Mouse (Mus musculus) embryonic stem cell, embryonic (primary cell): ENCODE measurements around the gene Ppm1h.

ENCODE experiments used
- CTCF ChIA-PET, 4 experiments: fragments of 300-600 bp in 2 of 4; fragments of 350-600 bp in 2 of 4; sonication (Branson Sonifier 250); formaldehyde crosslinking; loops; one replicate each; lab custom pipeline; 2022; ENCODE audit warnings: inconsistent platforms in 2 of 4; lab: Charles Lee
- POLR2A ChIA-PET, 4 experiments: fragments of 300-600 bp in 2 of 4; fragments of 350-600 bp in 2 of 4; sonication (Branson Sonifier 250); formaldehyde crosslinking; loops; one replicate each; lab custom pipeline; 2022; ENCODE audit warnings: antibody characterized with exemption in 4 of 4, inconsistent platforms in 1 of 4; lab: Charles Lee

Ppm1h gene

DNA sequence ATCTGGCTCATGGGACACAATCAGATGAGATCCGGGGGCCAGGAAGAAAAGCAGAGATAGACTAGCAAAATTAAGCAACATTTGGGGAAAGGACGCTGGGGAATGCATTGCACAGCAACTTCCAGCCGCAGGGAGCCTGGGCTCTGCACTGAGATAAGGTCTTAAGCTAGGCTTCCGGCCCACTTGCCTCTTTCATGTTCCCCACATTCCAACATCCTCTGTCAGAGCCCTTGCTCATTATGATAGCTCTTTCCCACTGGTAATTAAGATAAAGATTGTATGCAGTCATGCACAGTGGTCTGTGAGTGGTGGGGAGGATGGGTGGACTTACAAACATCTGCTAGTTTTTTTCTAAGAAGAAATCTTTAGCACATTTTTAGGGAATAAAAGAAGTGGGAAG, 176.6 kb downstream of the Ppm1h start:
- ChIA-PET POLR2A (interaction anchor here in 2 of 4 experiments (1.2 to 1.8 kb wide), 2 partner anchors 15 to 39 kb away, joined by 3 to 4 read pairs; no protein-coding TSS in a partner anchor), CTCF (interaction anchor here in 2 of 4 experiments (0.5 to 1.2 kb wide), 2 partner anchors 15 to 147 kb away, joined by 3 to 4 read pairs; no protein-coding TSS in a partner anchor)

- CTCF ChIA-PET: interaction anchor here in 1 of 4 experiments (1.2 kb wide), 1 partner anchor 14 kb away, joined by 3 read pairs; no protein-coding TSS in a partner anchor
These were observed 177.6 kb downstream of the Ppm1h start for GRCm38 (mm10) chr10:122856040-122856764.

DNA sequence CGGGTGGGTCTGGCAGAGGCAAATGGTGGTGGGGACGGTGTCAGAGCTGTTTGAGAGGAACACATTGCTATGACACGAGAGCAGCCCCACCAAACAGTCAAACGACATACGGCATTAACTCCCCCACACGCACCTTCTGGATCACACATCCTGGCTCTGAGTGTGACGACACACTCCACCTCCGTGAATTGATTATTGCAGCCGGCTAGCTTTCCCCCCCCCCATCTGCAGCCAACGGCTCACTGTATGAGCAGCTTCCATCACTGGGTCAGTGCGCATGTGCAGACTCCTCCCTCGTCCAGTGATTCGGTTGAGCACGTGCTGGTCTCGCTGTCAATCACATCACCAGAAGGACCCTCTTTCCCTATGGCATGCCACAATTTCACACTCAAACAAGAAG, 178.6 kb downstream of the Ppm1h start:
- ChIA-PET POLR2A (no interaction called here), CTCF (no interaction called here)

More at GRCm38 (mm10) chr10:122856040-122856764, 177.6 kb downstream of the Ppm1h start:
- POLR2A ChIA-PET: interaction anchor here in 2 of 4 experiments (0.5 to 1.8 kb wide), 3 partner anchors 8 to 38 kb away, joined by 3 to 4 read pairs (median 3); no protein-coding TSS in a partner anchor

DNA sequence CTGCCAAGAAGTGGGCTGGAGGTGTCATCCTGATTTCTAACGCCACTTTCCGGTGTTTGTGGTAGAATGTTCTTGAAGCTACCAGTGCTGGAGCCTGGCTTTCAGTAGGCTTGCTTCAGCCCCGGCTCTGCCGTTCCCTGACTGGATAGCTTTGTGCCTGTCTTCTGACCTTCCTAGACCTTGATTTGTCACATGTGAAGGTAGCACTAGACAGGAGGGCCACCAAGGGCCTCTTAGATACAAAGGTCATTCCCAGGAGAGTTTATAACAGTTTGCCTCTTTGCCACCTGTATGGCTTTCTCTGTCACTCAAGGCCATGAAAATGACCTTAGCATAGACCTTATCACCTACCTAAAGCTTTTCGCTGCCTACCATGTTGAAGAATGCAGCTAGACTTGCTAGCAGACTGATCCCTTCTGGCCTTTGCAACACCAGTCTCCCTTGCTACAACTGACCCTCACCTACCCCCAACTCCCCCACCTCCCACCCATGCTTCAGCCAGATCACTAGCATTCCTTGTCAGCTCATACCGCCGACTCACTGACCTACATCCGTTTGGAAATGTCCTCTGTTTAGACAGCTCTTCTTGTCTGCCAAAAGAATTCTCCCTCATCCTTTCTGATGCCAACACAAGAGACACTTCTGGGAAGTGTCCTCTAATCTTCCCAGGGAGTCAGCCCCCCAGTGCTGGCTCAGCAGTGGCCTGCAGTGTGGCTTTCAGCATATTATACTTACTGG, 180.5 kb downstream of the Ppm1h start:
- POLR2A ChIA-PET: interaction anchor here in 1 of 4 experiments (0.6 to 1.5 kb wide), 2 partner anchors 28 to 127 kb away, joined by 3 to 4 read pairs; no protein-coding TSS in a partner anchor
- CTCF ChIA-PET: interaction anchor here in 1 of 4 experiments (0.5 kb wide), 1 partner anchor 315 kb away, joined by 12 read pairs; no protein-coding TSS in a partner anchor

DNA sequence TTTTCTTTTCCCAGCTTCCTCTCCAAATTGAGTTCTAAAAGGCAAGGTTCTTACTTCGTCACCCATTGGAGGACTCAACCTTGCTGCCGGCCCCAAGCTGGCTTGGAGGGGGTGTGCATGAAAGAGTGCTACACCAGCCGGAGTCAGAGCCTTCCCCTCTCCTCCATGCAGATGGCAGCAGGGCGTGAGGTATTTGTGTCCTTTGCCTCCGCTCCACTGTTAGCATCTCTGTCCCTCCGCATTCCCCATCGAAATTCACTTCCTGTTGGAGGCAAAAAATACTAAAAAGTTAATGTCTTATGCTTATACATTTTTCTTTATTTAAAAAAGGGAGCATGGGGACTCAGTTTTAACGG, 181.1 kb downstream of the Ppm1h start:
- POLR2A ChIA-PET: interaction anchor here in 2 of 4 experiments (0.6 to 1.5 kb wide), 3 partner anchors 28 to 126 kb away, joined by 3 to 4 read pairs (median 3); no protein-coding TSS in a partner anchor
- CTCF ChIA-PET: interaction anchor here in 2 of 4 experiments (0.5 to 0.6 kb wide), 2 partner anchors 52 to 315 kb away, joined by 4 to 12 read pairs; no protein-coding TSS in a partner anchor

DNA sequence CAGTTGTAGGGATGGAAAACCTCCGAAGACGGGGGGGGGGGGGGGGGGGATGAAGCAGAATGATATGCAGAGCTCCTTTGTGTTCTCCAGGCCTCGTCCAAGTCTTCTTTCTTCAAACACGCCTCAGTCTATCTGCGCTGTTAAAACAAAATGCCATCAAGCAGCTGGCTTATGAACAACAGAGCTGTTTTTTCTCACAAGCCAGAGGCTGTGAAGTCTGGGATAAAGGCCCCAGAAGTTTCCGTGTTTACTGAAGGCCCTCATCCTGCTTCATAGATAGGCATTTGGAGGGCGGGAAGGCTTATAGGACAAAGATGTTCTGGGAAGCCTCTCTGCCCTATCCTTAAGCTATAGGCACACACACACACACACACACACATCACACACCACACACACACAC, 181.5 kb downstream of the Ppm1h start:
- ChIA-PET CTCF (interaction anchor here in 1 of 4 experiments (0.6 kb wide), 1 partner anchor 53 kb away, joined by 4 read pairs; no protein-coding TSS in a partner anchor), POLR2A (interaction anchor here in 2 of 4 experiments (0.7 to 1.5 kb wide), 2 partner anchors 29 to 44 kb away, joined by 3 read pairs; no protein-coding TSS in a partner anchor)

GRCm38 (mm10) chr10:122861696-122862385, 183.3 kb downstream of the Ppm1h start:
- ChIA-PET POLR2A (interaction anchor here in 1 of 4 experiments (1.4 kb wide), 1 partner anchor 80 kb away, joined by 3 read pairs; no protein-coding TSS in a partner anchor), CTCF (interaction anchor here in 1 of 4 experiments (0.6 kb wide), 1 partner anchor 55 kb away, joined by 3 read pairs; no protein-coding TSS in a partner anchor)

- CTCF ChIA-PET: interaction anchor here in 2 of 4 experiments (0.6 kb wide), 2 partner anchors 55 to 318 kb away, joined by 3 to 9 read pairs; no protein-coding TSS in a partner anchor
- POLR2A ChIA-PET: interaction anchor here in 1 of 4 experiments (1.4 kb wide), 1 partner anchor 80 kb away, joined by 3 read pairs; no protein-coding TSS in a partner anchor
These were observed 183.9 kb downstream of the Ppm1h start for GRCm38 (mm10) chr10:122862386-122863023.

- POLR2A ChIA-PET: interaction anchor here in 2 of 4 experiments (1.0 to 1.1 kb wide), 2 partner anchors 15 to 115 kb away, joined by 3 to 4 read pairs; no protein-coding TSS in a partner anchor
- CTCF ChIA-PET: interaction anchor here in 1 of 4 experiments (1.0 kb wide), 1 partner anchor 14 kb away, joined by 3 read pairs; no protein-coding TSS in a partner anchor
These were observed 191.4 kb downstream of the Ppm1h start for GRCm38 (mm10) chr10:122869865-122870503.

DNA sequence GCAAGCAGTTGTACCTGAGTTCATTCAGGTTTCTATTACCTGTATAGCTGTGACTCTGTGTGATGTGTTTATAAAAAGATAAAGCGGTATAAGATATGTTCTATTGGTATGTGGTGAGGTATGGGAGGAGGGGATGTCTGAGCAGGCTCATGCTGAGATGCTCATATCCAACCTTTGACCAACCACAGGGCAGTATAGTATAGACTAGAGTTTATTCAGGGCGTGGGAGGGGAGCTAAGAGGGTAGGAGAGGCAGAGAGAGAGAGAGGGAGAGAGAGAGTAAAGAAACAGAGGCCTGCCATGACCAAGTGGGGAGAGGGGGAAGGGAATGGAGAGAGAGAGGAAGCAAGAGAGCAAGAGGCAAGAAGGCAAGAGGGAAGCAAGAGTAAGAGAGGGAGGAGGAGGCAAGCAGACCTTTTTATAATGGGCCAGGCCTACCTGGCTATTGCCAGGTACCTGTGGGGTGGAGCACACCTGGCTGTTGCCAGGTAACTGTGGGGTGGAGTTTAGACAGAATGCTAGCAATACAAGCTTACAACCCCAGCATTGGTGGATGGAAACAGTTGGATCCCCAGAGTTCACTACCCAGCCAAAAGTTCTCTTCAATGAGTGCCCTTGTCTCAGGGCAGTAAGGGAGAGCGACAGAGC, 192.4 kb downstream of the Ppm1h start:
- ChIA-PET POLR2A (interaction anchor here in 2 of 4 experiments (1.1 to 1.3 kb wide), 2 partner anchors 16 to 60 kb away, joined by 3 to 4 read pairs; no protein-coding TSS in a partner anchor), CTCF (no interaction called here)

GRCm38 (mm10) chr10:122872720-122873119, 194.2 kb downstream of the Ppm1h start:
- ChIA-PET POLR2A (interaction anchor here in 1 of 4 experiments (1.3 kb wide), 1 partner anchor 58 kb away, joined by 3 read pairs; no protein-coding TSS in a partner anchor), CTCF (no interaction called here)

DNA sequence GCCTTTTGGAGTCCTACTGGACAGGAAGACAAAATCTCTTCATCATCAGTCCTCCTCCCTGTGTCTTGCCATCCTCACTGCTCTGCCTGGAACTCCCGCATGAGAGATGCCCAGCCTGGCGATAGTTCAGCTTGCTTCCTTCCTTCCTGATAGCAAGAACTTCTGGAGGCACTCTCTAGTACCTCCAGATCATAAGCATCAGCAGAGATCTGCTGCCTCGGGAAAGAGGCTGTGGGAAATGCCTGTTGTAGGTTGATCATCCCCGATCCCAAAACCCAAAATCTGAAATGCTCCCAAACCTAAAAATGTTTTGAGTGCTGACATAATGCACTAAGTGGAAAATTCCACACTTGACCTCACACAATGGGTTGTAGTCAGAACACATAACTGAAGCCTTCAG, 198.4 kb downstream of the Ppm1h start:
- POLR2A ChIA-PET: no interaction called here
- CTCF ChIA-PET: interaction anchor here in 1 of 4 experiments (1.1 kb wide), 1 partner anchor 74 kb away, joined by 5 read pairs; no protein-coding TSS in a partner anchor

DNA sequence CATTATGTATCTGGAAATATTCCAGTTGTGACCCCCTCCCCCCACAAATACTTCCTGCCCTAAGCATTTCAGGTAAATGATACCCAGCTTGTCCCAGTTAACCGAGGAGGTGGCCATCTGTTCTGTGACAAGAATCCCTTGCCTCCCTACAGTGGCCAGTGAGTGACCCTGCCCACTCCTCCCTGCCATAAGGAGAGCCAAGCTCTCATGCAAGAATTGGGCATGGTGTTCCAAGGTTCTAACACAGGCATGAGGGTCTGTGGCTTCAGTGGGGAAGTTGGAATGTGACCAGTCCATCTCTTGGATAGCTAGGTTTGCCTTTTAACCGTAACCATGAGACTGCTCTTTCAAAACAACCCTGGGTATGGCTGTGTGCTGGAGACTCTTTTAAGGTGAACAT, 198.9 kb downstream of the Ppm1h start:
- CTCF ChIA-PET: no interaction called here

DNA sequence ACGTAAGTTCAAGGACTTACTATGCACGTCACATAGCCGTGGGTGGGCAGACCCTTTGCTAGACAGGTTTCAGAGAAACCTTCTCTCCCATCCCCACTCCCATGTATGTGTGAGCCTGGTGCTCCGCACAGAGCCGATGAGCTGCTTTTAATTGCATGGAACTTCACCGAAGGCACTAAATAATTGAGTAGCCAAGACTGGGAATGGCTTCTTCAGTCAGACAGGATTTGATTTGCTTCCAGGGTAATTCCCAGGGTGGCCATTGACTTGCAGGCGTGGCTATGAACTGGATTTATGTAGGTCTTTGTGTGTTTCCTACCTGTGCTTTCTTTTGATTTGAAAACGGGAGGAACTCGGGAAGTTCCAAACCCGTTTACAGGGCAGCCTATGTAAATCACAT, 202.9 kb downstream of the Ppm1h start:
- ChIA-PET POLR2A (no interaction called here), CTCF (no interaction called here)

More for the DNA sequence above, 198.9 kb downstream of the Ppm1h start:
- POLR2A ChIA-PET: interaction anchor here in 2 of 4 experiments (0.7 kb wide), 2 partner anchors 60 to 88 kb away, joined by 3 to 4 read pairs; no protein-coding TSS in a partner anchor

GRCm38 (mm10) chr10:122882614-122883013, 204.1 kb downstream of the Ppm1h start:
- CTCF ChIA-PET: no interaction called here

More at GRCm38 (mm10) chr10:122882614-122883013, 204.1 kb downstream of the Ppm1h start:
- POLR2A ChIA-PET: interaction anchor here in 2 of 4 experiments (0.7 to 0.8 kb wide), 2 partner anchors 9 to 103 kb away, joined by 3 read pairs; no protein-coding TSS in a partner anchor
